Mouse (Mus musculus) lung, postnatal 0 days (tissue): ENCODE measurements around the gene Kif13a.

Source experiments
- CTCF ChIP-seq: IDR thresholded peaks from 2 replicates; pipeline ENCODE4 v1.5.1; 2016; ENCODE audit warnings: antibody characterized with exemption, mild to moderate bottlenecking
- EP300 ChIP-seq: IDR thresholded peaks from 2 replicates; pipeline ENCODE4 v1.6.1; 2016; ENCODE audit warnings: antibody characterized with exemption, mild to moderate bottlenecking, control low read depth

GRCm38 (mm10) chr13:46724371-46724770 lies 205.3 kb downstream of the Kif13a start:
- TF ChIP-seq CTCF (peak; percentile 72), EP300 (no peak)
